Mouse (Mus musculus) hindbrain, postnatal 0 days (tissue): Measurements from ENCODE around the gene Aldh5a1. TPM values are rescaled to one million over a fixed set of nuclear protein-coding genes. Genes with fewer than 3 reads are reported as not detected.

Experiments
- ATAC-seq: fragments of 200-750 bp; cut with Nextera tagmentation; 2 replicates; pipeline ENCODE4 v1.8.0; 2017; ENCODE audit warnings: mild to moderate bottlenecking, moderate TSS enrichment, moderate library complexity
- DNase-seq: peaks from one replicate; pipeline ENCODE4 v3.0.0-alpha.2; 2015; ENCODE audit warnings: low spot score
- H3K27ac ChIP-seq: fragments of 300-500 bp; sonication (generic); 2 replicates; pipeline ENCODE4 v1.5.1; 2014; ENCODE audit warnings: mild to moderate bottlenecking
- H3K27me3 ChIP-seq: fragments of 300-500 bp; sonication (generic); 2 replicates; pipeline ENCODE4 v1.6.1; 2014; ENCODE audit warnings: low read length, mixed read lengths; ENCODE audit not compliant: insufficient read depth
- H3K36me3 ChIP-seq: fragments of 300-500 bp; sonication (generic); 2 replicates; pipeline ENCODE4 v1.6.1; 2014; ENCODE audit warnings: low read length, mixed read lengths; ENCODE audit not compliant: insufficient read depth
- H3K4me1 ChIP-seq: fragments of 300-500 bp; sonication (generic); 2 replicates; pipeline ENCODE4 v1.6.1; 2014; ENCODE audit warnings: antibody characterized with exemption, low read length, mixed read lengths; ENCODE audit not compliant: insufficient read depth
- H3K4me2 ChIP-seq: fragments of 300-500 bp; sonication (generic); 2 replicates; pipeline ENCODE4 v1.6.1; 2014; ENCODE audit warnings: low read depth, mild to moderate bottlenecking, low read length, moderate library complexity, mixed read lengths
- H3K4me3 ChIP-seq: fragments of 300-500 bp; sonication (generic); 2 replicates; pipeline ENCODE4 v1.5.1; 2014; ENCODE audit warnings: low read length
- H3K9ac ChIP-seq: fragments of 300-500 bp; sonication (generic); replicated peaks from 2 replicates; pipeline ENCODE4 v1.6.1; 2014; ENCODE audit warnings: mild to moderate bottlenecking, low read length, moderate library complexity, mixed read lengths
- H3K9me3 ChIP-seq: fragments of 300-500 bp; sonication (generic); 2 replicates; pipeline ENCODE4 v1.6.1; 2016; ENCODE audit warnings: low read length, mixed read lengths
- CTCF ChIP-seq: IDR thresholded peaks from 2 replicates; pipeline ENCODE4 v1.5.1; 2016; ENCODE audit warnings: antibody characterized with exemption, control low read depth, low read depth
- WGBS: fragments of 180-500 bp; shearing (Covaris S2); extraction: QIAGEN DNeasy Blood & Tissue Kit; methylation state at CpG from one replicate; pipeline ENCODE4 v1.1.7; 2014; 5-methylcytosine and 5-hydroxymethylcytosine counted together
- polyA plus RNA-seq: library from polyadenylated mRNA; unstranded; fragments of >200 nt; fragmentation: Nextera tagmentation; extraction: Ambion mirVana; gene quantifications from 2 replicates; pipeline ENCODE4 v1.2.1, GENCODE M21; 2015
- total RNA-seq: library from RNA; depleted of rRNA; stranded (reverse); fragments of >200 nt; gene quantifications from 2 replicates; pipeline ENCODE4 v1.2.3, GENCODE M21; 2014; rRNA removed

The Aldh5a1 gene
- total and polyA plus RNA-seq, 2 experiments from 2014 or later = 16.9 to 46.3 TPM

DNA sequence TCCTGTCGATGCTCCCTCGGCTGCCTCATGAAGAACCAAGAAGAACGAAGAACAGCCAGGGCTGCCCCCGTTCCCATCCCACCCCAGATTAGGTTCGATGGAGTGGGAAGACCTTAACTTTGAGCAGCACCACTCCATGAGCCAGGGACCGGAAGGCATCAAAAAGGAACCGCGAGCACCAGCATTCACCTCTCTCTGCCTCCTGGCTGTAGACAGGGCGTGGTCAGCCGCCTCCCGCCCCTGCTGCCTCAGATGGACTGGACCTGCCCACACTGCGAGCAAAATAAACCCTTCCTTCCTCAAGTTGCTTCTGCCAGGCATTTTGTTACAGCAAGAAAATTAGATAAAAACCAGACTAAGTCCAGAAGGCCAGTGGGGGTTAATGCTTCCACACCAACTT lies 76.4 kb downstream of the Aldh5a1 start:
- Histone ChIP-seq H3K27me3 (no peaks in the 10 kb centered on the region), H3K4me2 (no peak overlapping the region), H3K4me3 (no peak overlapping the region), H3K36me3 (0 out of 2 replicates have a peak, but pooled peaks cover 5% of the 10 kb centered on the region), H3K9me3 (no peaks in the 10 kb centered on the region), H3K4me1 (no peaks in the 10 kb centered on the region), H3K27ac (no peak overlapping the region), H3K9ac (no peak overlapping the region)
- ATAC-seq (no peak), DNase-seq (no peak)
- TF ChIP-seq CTCF = no peak
- 84% methylated on average over 12 of the region's 12 CpGs for WGBS

GRCm38 (mm10) chr13:24859115-24859514 lies 78.3 kb downstream of the Aldh5a1 start:
- Histone ChIP-seq H3K4me1 (no peaks in the 10 kb centered on the region), H3K36me3 (0 out of 2 replicates have a peak, but pooled peaks cover 5% of the 10 kb centered on the region), H3K9ac (no peak overlapping the region), H3K27me3 (no peaks in the 10 kb centered on the region), H3K4me2 (no peak overlapping the region), H3K27ac (no peak overlapping the region), H3K4me3 (no peak overlapping the region), H3K9me3 (no peaks in the 10 kb centered on the region)
- DNase-seq = no peak
- ATAC-seq = no peak
- no peak for TF ChIP-seq CTCF

Other genes starting within 250 kb of the Aldh5a1 start
- not detected in 2 replicates for gene Armh2, start 196.4 kb downstream of the Aldh5a1 start, total RNA-seq
- not detected in 2 replicates for gene Armh2, start 196.4 kb downstream of the Aldh5a1 start, polyA plus RNA-seq
- gene Gmnn, start 175.7 kb downstream of the Aldh5a1 start, total RNA-seq = 4.7 and 40.9 TPM in 2 replicates
- gene Gmnn, start 175.7 kb downstream of the Aldh5a1 start, polyA plus RNA-seq = 23.4 and 23.6 TPM in 2 replicates
- gene BC005537, start 136.0 kb downstream of the Aldh5a1 start, total RNA-seq = 39.2 and 40.8 TPM in 2 replicates
- gene BC005537, start 136.0 kb downstream of the Aldh5a1 start, polyA plus RNA-seq = 16.4 and 18.1 TPM in 2 replicates
- 14.7 and 19.3 TPM in 2 replicates for gene Acot13, start 106.1 kb downstream of the Aldh5a1 start, total RNA-seq
- 69.7 and 74.2 TPM in 2 replicates for gene Acot13, start 106.1 kb downstream of the Aldh5a1 start, polyA plus RNA-seq
- gene Tdp2, start 106.0 kb downstream of the Aldh5a1 start, total RNA-seq = 30.0 and 30.9 TPM in 2 replicates
- gene Tdp2, start 106.0 kb downstream of the Aldh5a1 start, polyA plus RNA-seq = 36.6 and 38.8 TPM in 2 replicates
- 11.3 and 13.0 TPM in 2 replicates for gene D130043K22Rik, start 92.5 kb downstream of the Aldh5a1 start, total RNA-seq
- 6.1 TPM in 2 replicates for gene D130043K22Rik, start 92.5 kb downstream of the Aldh5a1 start, polyA plus RNA-seq
- gene Gpld1, start 5.5 kb upstream of the Aldh5a1 start, total RNA-seq = 5.4 and 8.4 TPM in 2 replicates
- gene Gpld1, start 5.5 kb upstream of the Aldh5a1 start, polyA plus RNA-seq = 3.0 and 3.3 TPM in 2 replicates
- gene Mrs2, start 82.7 kb upstream of the Aldh5a1 start, total RNA-seq = 19.1 and 27.2 TPM in 2 replicates
- 9.9 and 12.7 TPM in 2 replicates for gene Mrs2, start 82.7 kb upstream of the Aldh5a1 start, polyA plus RNA-seq
- 1.6 and 2.0 TPM in 2 replicates for gene Dcdc2a, start 118.3 kb upstream of the Aldh5a1 start, total RNA-seq
- 6.0 and 6.4 TPM in 2 replicates for gene Dcdc2a, start 118.3 kb upstream of the Aldh5a1 start, polyA plus RNA-seq